Mouse (Mus musculus): ENCODE results near the gene Ros1. TPM values are rescaled to one million over a fixed set of nuclear protein-coding genes. Genes with fewer than 3 reads are reported as not detected.
A peak's percentile ranks its signal among the peaks of the same experiment; 100 is the strongest.

Ros1 gene
- polyA plus RNA-seq (2012; rRNA removed) (0.01 TPM in 2 replicates), polyA plus RNA-seq (2014; fragmentation: Nextera tagmentation; extraction: Ambion mirVana) (not detected in 2 replicates)

GRCm38 (mm10) chr10:52194957-52195852 lies at the start of gene Ros1:
Gene Ros1 (minus strand): TSS chr10:52195244.
- WGBS = 80% methylated on average over 7 of the region's 7 CpGs
- H3K27me3 ChIP-seq (ENCODE audit: control insufficient read depth, insufficient read depth, low read length) = no peaks in the 10 kb centered on the region
- no peaks in the 10 kb centered on the region for H3K36me3 ChIP-seq (ENCODE audit: control insufficient read depth, insufficient read depth, low read length)
- TF ChIP-seq POLR2A (IDR thresholded peaks at IDR 0.05; ENCODE audit: borderline replicate concordance, extremely low read depth, insufficient read depth, insufficient read length) = no peak
- H3K4me1 ChIP-seq (ENCODE audit: control insufficient read depth, insufficient read depth, low read length) = no peaks in the 10 kb centered on the region
- H3K9ac ChIP-seq (ENCODE audit: low read depth, low read length, severe bottlenecking) = no peak within 1 kb of the TSS
- no peak within 1 kb of the TSS for H3K27ac ChIP-seq (replicated peaks; ENCODE audit: low read depth, low read length)
- DNase-seq (ENCODE audit: low spot score) (no peak), ATAC-seq (ENCODE audit: low FRiP score, low read depth) (no peak)
- H3K4me3 ChIP-seq (replicated peaks; ENCODE audit: low read length) = no peak within 1 kb of the TSS
- H3K9me3 ChIP-seq (ENCODE audit: control insufficient read depth, low read length) = no peaks in the 10 kb centered on the region
- no peak within 1 kb of the TSS for H3K4me2 ChIP-seq (replicated peaks; ENCODE audit: low read depth, low read length, severe bottlenecking)

- H3K9me3 ChIP-seq (ENCODE audit: control insufficient read depth, low read length) = no peaks in the 10 kb centered on the region
- H3K4me1 ChIP-seq (ENCODE audit: control insufficient read depth, insufficient read depth, low read length) = no peaks in the 10 kb centered on the region
- H3K27ac ChIP-seq (replicated peaks; ENCODE audit: low read depth, low read length) = no peak overlapping the region
- 42% methylated on average over 7 of the region's 7 CpGs for WGBS
- H3K9ac ChIP-seq (ENCODE audit: low read depth, low read length, severe bottlenecking) = no peak overlapping the region
- H3K27me3 ChIP-seq (ENCODE audit: control insufficient read depth, insufficient read depth, low read length) = no peaks in the 10 kb centered on the region
- H3K4me2 ChIP-seq (replicated peaks; ENCODE audit: low read depth, low read length, severe bottlenecking) = no peak overlapping the region
- TF ChIP-seq POLR2A (IDR thresholded peaks at IDR 0.05; ENCODE audit: borderline replicate concordance, extremely low read depth, insufficient read depth, insufficient read length) = no peak
- ATAC-seq (ENCODE audit: low FRiP score, low read depth) = no peak; the same call in 1 of the 2 replicates
- H3K4me3 ChIP-seq (replicated peaks; ENCODE audit: low read length) = no peak overlapping the region
- no peaks in the 10 kb centered on the region for H3K36me3 ChIP-seq (ENCODE audit: control insufficient read depth, insufficient read depth, low read length)
- DNase-seq (ENCODE audit: low spot score) = no peak
Measured at GRCm38 (mm10) chr10:52242680-52243323, 47.8 kb upstream of the Ros1 start.

GRCm38 (mm10) chr10:52242015-52242414 lies 47.0 kb upstream of the Ros1 start:
- Histone ChIP-seq H3K4me3 (replicated peaks; ENCODE audit: low read length) (no peak overlapping the region), H3K27ac (replicated peaks; ENCODE audit: low read depth, low read length) (no peak overlapping the region), H3K4me1 (ENCODE audit: control insufficient read depth, insufficient read depth, low read length) (no peaks in the 10 kb centered on the region), H3K27me3 (ENCODE audit: control insufficient read depth, insufficient read depth, low read length) (no peaks in the 10 kb centered on the region), H3K9ac (ENCODE audit: low read depth, low read length, severe bottlenecking) (no peak overlapping the region), H3K36me3 (ENCODE audit: control insufficient read depth, insufficient read depth, low read length) (no peaks in the 10 kb centered on the region), H3K4me2 (replicated peaks; ENCODE audit: low read depth, low read length, severe bottlenecking) (no peak overlapping the region), H3K9me3 (ENCODE audit: control insufficient read depth, low read length) (no peaks in the 10 kb centered on the region)
- no peak for TF ChIP-seq POLR2A (IDR thresholded peaks at IDR 0.05; ENCODE audit: borderline replicate concordance, extremely low read depth, insufficient read depth, insufficient read length)
- DNase-seq (ENCODE audit: low spot score) = no peak
- WGBS = 84% methylated on average over 5 of the region's 5 CpGs
- ATAC-seq (ENCODE audit: low FRiP score, low read depth) = no peak

- no peaks in the 10 kb centered on the region for H3K27me3 ChIP-seq (ENCODE audit: control insufficient read depth, insufficient read depth, low read length)
- H3K36me3 ChIP-seq (ENCODE audit: control insufficient read depth, insufficient read depth, low read length) = no peaks in the 10 kb centered on the region
- 0 out of 2 replicates have a peak overlapping the region, but pooled peaks have one; percentile 83 for H3K4me3 ChIP-seq (replicated peaks; ENCODE audit: low read length)
- H3K9ac ChIP-seq (ENCODE audit: low read depth, low read length, severe bottlenecking) = no peak overlapping the region
- ATAC-seq (ENCODE audit: low FRiP score, low read depth) = no peak
- WGBS = 88% methylated on average over 5 of the region's 5 CpGs
- H3K27ac ChIP-seq (replicated peaks; ENCODE audit: low read depth, low read length) = no peak overlapping the region
- H3K4me2 ChIP-seq (replicated peaks; ENCODE audit: low read depth, low read length, severe bottlenecking) = no peak overlapping the region
- peaks cover 9% of the 10 kb centered on the region for H3K4me1 ChIP-seq (ENCODE audit: control insufficient read depth, insufficient read depth, low read length)
- TF ChIP-seq POLR2A (IDR thresholded peaks at IDR 0.05; ENCODE audit: borderline replicate concordance, extremely low read depth, insufficient read depth, insufficient read length) = no peak
- no peaks in the 10 kb centered on the region for H3K9me3 ChIP-seq (ENCODE audit: control insufficient read depth, low read length)
- DNase-seq (ENCODE audit: low spot score) = no peak
Measured at GRCm38 (mm10) chr10:52235461-52235860, 40.4 kb upstream of the Ros1 start.

GRCm38 (mm10) chr10:52234654-52234981 lies 39.6 kb upstream of the Ros1 start:
- Histone ChIP-seq H3K9me3 (ENCODE audit: control insufficient read depth, low read length) (no peaks in the 10 kb centered on the region), H3K9ac (ENCODE audit: low read depth, low read length, severe bottlenecking) (peak overlapping the region; percentile 87), H3K27me3 (ENCODE audit: control insufficient read depth, insufficient read depth, low read length) (no peaks in the 10 kb centered on the region), H3K36me3 (ENCODE audit: control insufficient read depth, insufficient read depth, low read length) (no peaks in the 10 kb centered on the region), H3K27ac (replicated peaks; ENCODE audit: low read depth, low read length) (no peak overlapping the region), H3K4me3 (replicated peaks; ENCODE audit: low read length) (peak overlapping the region; percentile 83), H3K4me1 (ENCODE audit: control insufficient read depth, insufficient read depth, low read length) (peaks cover 9% of the 10 kb centered on the region), H3K4me2 (replicated peaks; ENCODE audit: low read depth, low read length, severe bottlenecking) (peak overlapping the region; percentile 78)
- WGBS = 8% methylated on average over 7 of the region's 7 CpGs
- no peak for DNase-seq (ENCODE audit: low spot score)
- no peak for ATAC-seq (ENCODE audit: low FRiP score, low read depth)
- no peak for TF ChIP-seq POLR2A (IDR thresholded peaks at IDR 0.05; ENCODE audit: borderline replicate concordance, extremely low read depth, insufficient read depth, insufficient read length)

All from limb, embryonic 14.5 days (tissue).